Mouse (Mus musculus): ENCODE measurements around the gene Hoxd10.

Hoxd10 gene

DNA sequence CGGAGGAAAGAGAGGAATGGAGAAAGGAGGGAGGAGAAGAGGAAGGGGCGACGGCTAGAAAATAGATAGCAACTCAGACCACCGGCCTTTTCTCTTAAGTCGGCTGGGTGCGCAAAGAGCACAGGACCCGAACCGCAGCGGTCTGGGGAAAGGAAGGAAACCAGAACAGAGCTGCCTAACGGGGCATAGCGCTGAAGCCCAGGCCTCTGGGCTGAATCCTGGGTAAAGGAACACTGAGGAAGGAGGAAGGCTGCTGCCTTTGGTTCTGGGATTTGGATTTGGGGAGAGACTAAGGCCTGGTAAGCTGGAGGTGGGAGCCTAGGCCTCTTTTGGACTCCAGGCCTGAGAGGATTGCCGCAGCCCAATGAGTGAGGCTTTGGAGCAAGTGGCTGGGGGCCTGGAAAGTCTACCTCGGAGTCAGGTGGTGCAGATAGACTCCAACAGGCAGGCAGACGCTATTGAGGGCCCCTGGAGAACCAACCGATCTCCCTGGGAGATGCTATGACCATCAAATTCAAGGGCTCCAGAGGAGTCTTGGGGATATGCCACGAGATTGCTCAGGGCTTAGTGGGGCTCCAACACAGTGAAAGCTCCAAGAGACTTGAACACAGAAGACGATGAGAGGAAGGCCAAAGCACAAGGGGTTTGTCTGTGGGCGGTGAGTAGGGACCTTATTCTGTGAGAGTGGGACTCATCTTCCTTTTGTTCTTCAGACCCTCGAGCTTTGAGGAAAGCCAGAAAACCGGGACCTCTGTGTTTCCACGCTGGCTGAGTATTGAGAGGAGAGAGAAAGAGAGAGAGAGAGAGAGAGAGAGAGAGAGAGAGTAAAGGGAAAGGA is 10.9 kb upstream of the Hoxd10 start:
- DNase-seq (ENCODE audit: low read depth, low spot score) = peak; percentile 57

DNA sequence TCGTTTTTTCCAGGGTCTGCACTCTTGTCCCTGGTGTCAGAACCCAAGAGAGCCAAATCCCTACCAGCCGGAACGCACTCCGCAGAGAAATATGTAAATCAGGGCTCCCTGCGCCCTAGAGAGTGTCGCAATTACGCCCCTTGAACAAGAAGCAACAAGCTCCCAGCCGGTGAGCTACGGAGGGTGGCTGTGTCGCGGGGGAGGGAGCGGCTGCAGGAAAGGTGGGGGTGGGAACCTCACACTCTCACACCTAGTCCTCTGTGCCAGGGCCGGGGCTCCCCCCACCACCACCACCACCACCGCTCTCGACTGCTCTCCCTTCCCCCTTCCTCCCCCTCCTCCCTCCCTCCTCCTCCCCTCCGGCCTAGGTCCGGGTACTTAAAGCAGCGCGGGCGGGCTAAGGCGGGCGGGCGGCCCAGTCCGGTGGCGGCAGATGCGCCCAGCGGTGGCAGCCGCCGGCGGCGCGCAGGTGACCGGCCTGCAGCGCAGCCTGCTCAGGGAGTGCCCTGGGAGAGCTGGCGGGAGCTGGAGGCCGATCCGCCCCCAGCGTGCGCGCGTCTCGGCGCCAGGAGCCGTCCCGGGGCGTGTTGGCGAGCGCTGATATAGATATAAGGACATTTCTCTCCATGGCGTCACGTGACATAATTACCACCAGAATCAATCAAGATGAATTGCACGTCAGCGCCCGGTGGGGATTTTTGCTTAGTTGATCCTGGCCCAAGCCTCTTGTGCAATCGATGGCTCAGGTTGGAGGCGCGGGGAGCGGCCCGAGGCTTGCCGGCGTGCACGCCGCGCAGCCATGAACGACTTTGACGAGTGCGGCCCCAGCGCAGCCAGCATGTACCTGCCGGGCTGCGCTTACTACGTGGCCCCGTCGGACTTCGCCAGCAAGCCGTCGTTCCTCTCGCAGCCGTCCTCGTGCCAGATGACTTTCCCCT is 9.9 kb upstream of the Hoxd10 start:
- peak; percentile 94 for DNase-seq (ENCODE audit: low read depth, low spot score)

DNA sequence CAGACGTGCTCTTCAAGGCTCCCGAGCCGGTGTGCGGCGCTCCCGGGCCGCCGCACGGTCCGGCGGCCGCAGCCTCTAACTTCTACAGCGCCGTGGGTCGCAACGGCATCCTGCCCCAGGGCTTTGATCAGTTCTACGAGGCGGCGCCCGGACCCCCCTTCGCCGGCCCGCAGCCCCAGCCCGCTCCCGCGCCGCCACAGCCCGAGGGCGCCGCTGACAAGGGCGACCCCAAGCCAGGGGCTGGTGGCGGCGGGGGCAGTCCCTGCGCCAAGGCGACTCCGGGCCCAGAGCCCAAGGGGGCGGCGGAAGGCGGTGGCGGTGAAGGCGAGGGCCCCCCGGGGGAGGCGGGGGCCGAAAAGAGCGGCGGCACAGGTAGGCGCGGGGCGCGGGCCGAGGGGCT is 8.9 kb upstream of the Hoxd10 start:
- peak; percentile 17 for DNase-seq (ENCODE audit: low read depth, low spot score)

DNA sequence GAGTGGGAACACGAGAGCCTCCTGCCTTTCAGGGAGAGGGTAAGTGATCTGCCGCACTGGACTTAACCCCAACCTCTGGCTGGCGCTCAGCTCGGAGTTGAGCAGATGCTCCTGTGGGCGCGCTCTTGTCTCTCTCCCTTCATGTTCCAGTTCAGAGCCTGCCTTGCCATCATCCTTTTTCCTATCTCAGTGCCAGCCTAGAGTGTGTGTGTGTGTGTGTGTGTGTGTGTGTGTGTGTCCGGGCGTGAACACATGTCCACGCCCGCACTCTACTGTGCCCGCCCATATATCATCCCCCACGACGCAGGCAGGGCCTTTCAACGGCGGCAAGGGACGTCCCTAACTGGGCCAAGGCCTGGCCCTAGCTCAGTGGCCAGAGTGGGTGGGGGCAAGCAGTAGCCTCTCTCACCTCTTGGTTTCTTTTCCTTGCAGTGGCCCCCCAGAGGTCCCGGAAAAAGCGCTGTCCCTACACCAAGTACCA is 8.2 kb upstream of the Hoxd10 start:
- DNase-seq (ENCODE audit: low read depth, low spot score) = peak; percentile 81

DNA sequence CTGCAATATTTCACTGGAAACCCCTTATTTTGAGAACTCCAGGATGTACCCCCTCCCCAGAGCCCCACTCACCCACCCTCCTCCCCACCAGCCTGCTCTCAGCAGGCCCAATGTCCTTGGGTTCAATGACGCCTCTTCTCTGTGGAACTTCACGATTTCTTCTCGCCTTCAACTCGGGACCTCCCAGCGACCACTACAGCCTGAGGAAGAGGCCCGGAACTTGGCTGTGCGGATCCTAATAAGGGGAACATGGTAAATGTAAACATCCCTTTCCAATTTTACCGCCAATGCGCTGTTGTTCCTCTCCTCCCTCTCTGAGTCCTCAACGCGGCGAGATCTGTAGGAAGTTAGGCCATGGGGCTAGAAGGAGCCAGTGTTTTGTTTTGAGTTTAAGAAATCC is 7.6 kb upstream of the Hoxd10 start:
- DNase-seq (ENCODE audit: low read depth, low spot score) = no peak

DNA sequence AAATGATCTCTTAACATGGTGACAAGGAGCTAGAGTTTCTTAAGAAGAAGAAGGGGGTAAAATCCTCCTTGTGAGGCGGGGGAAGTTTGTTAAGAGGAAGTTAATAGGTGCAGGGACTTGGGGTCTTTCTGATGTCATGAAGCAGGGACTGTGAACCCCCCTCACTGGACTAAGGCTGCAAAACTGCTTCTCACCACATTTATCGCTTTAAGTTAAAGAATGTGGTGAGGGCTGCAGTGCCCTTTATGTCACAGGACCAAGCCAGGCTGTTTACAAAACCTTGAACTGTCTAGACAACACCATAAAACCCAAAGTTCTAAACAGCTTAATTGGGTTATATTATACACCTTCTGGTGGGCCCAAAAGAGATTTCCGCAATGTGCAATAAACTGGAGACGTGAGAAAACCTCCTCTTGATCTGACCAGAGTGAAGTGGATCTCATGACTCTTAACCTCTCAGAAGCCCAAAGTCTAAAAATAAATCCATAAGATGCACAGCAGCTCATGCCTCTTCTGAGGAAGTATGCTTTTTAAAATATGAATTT is 6.6 kb upstream of the Hoxd10 start:
- no peak for DNase-seq (ENCODE audit: low read depth, low spot score)

DNA sequence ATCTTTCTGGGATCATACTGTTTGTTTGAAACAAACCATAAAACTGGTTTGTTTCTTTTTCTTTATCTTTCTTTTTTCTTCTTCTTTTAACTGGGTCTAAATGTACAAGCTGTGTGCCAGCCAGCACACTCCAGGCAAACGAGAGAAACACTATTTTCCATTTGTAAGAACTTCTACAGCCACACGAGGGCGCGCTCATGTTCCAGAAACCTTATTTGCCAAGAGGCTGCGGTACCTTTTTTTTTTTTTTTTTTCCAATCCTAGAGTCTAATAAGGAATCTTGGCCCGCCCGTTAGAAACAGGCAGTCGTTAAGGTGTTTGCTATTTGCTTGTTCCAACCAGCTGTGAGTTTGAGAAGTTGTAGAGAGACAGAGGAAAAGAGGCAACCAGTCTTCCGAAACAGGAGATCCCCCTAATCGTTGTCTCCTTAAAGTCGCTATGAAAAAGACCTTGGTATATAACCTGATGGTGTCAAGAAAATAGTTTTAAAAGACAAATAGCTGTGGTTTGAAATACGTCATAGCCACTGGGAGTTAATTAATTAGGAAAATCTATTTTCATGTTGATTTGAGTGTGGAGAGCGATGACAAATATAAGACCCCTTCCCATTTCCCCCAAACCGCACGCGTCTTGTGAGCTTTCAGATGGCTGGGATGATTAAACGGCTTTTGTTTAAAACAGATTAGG is 5.3 kb upstream of the Hoxd10 start:
- peak; percentile 93 for DNase-seq (ENCODE audit: low read depth, low spot score)

DNA sequence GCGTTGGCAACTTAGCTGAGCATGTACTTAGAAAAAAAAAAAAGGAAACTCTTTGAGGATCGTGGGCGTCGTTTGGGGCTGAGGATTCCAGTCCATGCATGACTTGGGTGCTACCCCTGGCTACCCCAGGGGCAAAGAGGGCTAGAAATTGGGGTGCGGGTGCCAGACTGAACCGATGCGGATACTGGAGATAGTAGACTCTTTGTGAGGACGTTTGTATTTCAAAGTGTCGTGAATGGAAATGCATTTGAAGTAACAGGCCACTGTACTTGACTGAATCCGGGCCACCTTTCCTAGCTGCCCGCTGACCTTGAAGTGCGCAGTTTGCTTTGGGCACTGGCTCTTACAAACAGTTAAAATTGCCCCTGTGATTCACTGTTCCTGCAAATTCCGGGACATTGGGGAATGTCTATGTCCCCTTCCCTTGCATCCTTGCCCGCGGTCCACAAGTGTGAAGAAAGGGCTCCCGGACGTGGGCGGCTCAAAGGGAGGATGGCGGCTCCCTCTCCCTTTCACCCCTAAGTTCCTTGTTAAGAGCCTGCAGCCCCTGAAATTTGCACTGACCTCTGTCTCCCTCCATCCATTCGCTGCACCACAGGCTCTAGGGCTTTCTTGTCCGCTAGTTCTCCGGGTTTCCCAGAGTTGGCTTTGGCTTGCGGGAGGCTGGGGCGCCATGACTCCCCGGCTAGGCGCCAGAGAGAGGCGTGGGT is 4.6 kb upstream of the Hoxd10 start:
- no peak for DNase-seq (ENCODE audit: low read depth, low spot score)

DNA sequence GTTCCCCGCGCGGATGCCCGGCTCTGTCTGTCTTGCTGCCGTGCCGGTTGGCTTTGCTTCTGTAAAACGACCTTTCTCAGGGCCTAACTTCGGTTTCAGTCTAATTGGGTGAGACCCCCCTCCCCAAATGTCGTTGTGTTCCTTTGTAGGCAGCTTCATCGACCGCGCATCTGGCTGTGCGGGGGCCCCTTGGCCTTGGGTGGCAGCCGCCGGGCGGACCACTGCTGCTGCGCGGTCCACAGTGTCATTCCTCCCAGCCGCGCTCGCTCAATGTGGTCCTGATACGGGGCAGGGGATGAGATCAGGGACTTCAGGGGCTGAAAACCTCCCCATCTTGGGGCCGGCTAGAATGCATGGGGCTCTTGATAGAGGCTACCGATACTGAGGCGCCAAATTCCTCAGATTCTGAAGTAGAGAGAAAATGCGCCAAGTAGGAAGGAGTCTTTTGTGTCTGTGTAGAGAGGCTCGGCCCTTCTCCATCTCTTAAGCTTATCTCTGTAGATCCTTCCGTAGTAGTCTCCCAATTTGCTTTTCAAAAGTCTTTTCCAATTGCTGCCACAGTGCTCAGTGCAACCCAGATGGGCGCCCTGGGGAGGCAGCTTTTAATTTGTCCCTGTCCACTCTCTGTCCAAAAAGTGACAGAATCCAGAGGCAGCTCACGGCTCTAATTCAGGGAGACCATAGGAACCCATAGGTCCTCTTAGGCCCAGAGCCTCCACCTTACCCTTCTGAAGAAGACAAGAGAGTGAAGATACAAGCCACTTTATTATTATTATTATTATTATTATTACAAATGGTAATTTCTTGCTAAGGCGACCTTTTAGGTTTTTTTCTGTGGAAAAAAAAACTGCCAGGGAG is 3.8 kb upstream of the Hoxd10 start:
- DNase-seq (ENCODE audit: low read depth, low spot score) = no peak

DNA sequence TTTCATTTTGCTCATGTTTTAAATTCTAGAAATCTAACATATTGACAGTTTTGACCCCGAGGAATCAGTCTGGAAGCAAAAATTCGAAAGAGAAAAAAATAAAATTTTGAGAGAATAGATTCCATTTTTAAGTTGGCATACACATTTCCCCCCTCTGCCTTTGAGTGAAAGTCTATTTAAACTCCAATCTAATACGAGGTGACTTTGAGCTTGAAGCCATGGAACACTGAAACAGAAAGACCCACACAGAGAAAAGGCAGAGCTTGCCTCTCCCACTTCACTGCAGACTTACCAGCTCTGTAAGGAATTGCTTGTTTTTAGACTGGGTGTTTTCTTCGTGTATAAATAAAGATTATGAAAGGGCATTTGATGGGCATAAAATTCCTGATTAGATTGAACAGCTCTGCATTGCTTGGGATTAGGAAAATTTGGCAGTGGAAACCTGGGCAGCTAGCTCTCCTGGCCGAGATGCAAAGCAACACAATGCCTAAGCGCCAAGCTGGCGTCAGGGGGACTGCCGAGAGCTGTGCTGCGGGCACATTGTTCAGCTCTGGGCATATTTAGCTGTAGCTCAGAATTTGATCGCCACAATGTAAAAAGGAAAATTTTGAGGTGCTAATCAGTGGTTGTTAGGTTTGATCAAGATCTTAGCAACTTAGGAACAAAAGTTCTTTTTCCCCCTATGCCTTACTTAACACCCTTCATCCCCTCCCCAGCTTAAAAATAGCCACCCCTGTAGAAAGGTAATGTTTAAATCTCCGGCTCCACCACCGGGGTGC is 2.7 kb upstream of the Hoxd10 start:
- DNase-seq (ENCODE audit: low read depth, low spot score) = no peak

DNA sequence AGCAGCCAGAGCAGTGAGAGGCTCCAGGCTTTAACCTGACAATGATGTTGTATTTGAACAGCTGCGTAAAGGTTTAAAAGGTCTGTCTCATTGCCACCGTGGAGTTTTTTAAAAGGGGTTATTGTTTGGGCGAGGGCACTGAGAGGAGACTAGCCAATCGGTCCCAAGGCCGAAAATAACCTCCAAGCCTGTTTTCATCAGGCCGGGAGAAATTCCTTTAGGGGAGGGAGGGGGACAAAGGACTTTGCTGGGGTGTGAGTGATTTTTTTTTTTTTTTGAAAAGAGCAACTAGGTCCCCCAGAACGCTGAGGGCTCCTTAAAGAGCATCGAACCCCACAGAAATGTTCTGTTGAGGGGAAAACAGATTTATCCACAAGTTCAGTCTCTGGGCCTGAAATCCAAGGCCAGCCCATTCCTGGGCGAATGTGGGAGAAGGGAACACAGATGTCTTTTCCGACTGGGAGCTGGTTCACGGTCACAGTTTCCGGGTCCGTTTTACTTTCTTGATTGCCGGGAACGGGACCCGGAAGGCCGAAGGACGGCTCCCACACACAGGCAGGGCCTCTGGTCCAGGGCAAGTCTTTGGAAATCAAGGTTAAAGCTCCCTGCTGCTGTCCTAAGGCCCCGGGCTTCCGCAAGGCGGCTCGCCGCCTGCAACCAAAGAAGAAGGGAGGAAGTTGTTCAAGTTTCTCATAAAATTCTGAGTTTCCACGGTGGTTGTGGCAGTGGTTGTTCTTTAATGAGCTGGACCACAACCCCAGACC is 2.0 kb upstream of the Hoxd10 start:
- DNase-seq (ENCODE audit: low read depth, low spot score) = no peak

DNA sequence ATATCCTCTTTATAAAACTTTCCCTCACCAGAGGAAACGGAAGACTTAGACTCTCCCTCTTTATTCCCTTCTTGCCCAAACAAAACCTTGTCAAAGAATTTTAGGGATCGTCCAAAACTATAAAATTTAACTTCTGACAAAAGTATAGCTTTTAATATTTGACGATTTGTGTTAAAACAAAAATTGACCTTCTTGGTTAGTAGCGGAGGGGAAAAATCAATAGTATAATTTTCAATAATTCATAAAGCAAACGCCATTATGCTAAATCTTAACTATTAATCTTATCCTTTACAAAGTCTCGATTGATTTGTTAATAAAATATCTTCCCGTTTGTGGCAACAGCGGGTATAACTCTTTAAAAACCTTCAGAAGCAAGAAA is 1.4 kb upstream of the Hoxd10 start:
- DNase-seq (ENCODE audit: low read depth, low spot score) = no peak

DNA sequence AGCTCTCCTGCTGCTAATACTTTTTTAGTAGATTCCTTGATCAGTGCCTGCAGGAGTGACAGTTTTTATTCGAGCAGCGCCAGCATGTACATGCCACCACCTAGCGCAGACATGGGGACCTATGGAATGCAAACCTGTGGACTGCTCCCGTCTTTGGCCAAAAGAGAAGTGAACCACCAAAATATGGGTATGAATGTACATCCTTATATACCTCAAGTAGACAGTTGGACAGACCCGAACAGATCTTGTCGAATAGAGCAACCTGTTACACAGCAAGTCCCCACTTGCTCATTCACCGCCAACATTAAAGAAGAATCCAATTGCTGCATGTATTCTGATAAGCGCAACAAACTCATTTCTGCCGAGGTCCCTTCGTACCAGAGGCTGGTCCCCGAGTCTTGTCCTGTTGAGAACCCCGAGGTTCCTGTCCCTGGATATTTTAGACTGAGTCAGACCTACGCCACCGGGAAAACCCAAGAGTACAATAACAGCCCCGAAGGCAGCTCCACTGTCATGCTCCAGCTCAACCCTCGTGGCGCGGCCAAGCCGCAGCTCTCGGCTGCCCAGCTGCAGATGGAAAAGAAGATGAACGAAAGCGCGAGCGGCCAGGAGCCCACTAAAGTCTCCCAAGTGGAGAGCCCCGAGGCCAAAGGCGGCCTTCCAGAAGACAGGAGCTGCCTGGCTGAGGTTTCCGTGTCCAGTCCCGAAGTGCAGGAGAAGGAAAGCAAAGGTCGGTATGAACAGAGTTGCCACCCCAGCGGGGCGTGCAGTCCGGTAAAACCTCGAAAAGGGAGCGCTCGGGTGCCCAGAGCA is 477 bp downstream of the Hoxd10 start:
- no peak for DNase-seq (ENCODE audit: low read depth, low spot score)

DNA sequence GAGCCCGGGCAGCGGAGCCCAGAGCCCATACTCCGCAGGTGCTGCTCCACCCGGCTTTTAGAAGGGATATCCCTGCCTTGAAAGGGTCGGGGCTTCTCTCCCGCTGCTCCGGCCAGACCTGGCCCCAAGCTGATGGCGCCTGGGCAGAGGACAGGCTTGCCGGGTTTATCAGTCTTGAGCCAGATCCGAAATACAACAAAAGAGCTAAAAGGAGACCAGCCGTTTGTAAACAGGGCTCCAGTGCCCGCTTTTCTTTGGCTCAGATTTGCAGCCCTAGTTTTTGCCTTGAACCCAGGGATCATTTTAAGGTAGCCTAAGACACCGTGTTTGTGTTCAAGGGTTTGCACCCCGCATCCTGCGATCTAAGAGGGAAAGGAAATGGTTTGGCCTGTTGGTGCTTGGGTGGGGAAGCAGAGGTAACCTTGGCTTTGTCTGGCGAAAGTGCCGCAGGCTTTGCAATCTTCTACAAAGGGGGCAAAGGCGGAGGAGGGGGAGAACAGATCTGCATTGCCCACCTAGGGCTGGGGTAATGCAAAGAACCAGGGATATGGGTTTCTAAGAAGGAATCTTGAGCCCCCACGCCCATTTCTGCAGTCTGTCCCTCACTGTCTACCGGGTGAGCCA is 1.2 kb downstream of the Hoxd10 start:
- no peak for DNase-seq (ENCODE audit: low read depth, low spot score)

DNA sequence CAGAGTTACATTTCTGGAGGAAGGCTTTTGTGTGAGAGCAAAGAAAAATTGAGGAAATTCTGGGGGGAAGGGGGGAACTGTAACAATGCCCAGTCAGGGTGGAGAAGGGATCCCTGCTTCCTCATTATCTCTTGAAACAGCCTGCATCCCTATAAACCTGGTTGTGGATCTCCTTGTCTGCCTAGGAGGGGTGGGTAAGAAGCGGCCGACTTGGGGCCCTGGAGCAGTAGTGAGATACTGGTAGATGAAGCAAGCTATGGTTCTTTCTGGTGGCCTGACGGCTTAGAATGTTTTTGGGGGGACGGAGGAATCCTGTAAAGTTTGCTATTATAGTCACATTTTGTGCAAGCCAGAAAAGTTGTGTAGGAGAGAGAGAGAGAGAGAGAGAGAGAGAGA is 1.7 kb downstream of the Hoxd10 start:
- no peak for DNase-seq (ENCODE audit: low read depth, low spot score)

DNA sequence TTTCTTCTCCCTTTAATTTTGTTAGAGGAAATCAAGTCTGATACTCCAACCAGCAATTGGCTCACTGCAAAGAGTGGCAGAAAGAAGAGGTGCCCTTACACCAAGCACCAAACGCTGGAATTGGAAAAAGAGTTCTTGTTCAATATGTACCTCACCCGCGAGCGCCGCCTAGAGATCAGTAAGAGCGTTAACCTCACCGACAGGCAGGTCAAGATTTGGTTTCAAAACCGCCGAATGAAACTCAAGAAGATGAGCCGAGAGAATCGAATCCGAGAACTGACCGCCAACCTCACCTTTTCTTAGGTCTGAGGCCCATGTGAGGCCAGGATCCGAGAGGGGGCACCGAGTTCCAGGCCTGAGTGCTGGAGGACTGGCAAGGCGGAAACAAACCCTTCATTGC is 2.3 kb downstream of the Hoxd10 start:
- peak; percentile 86 for DNase-seq (ENCODE audit: low read depth, low spot score)

DNA sequence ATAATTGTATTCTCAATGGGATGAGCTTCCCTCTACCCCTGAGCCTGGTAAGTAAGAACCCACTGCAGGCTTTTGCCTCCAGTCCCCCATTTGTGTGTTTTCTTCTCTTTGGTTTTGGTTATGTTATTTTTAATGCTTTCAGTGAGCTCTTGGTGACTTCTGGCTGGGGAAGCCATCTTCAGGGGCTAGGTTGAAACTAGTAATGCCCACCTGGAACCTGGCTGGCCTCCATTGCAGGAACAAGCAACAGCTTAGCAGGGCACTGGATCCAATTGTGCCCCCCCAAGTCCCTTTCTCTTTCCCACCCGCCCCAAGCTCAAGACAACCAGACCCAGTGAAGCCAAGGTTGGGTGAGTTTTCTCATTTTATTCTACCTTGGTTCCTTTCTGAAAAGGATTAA is 3.7 kb downstream of the Hoxd10 start:
- no peak for DNase-seq (ENCODE audit: low read depth, low spot score)
